Mouse (Mus musculus) T-helper 17 cell (primary cell): ENCODE data around the gene Gsdma3.

Experiments used
- in situ Hi-C, 2 experiments: fragments of 300-600 bp; cut with MboI, MseI; formaldehyde crosslinking; loops; 1 replicate in 1 of 2; 2 replicates in 1 of 2; pipeline ENCODE4 v1.15.1; 2025; ENCODE audit warnings: high pct_unique_total_duplicates in 2 of 2

Gene Gsdma3

DNA sequence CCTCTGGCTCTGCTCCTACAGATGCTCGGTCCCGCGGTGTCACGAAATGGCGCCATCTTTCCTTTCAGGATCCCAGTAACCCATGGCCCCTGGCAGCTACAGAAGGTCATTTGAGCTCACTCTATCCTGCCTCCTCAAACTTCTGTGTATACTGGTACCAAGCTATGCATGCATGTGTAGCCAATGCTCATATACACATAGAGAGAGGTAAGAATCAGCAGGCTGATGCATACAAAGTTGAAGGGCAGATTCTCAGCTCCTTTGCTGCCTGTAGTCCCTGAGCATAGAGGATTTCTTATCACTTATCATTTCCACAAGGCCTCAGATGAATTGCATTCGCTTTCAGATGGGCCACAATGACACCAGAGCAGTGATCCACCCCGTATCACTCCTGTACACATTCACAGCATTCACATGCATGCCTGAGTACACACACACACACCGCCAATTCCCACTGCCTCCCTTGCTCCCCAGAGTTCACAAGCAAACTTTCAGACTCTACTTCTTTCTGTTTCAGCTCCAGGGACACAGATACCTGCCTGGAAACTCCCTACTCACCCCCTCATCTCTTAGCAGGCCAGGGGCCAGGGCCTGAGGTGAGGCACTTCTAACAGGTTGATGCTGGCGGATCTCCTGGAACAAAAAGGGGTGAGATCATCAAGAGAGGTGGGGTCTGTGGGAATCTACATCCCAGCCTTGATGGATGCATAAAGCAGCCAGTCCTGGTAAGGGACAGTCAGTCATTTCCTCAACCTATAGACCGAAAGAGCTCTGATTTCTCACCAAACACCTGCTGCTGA lies at the start of gene Gsdma3, which contains the start of gene Gm12355:
TSS of gene Gsdma3 (plus strand) at position 750 of the 800 bp plus-strand sequence.
TSS of gene Gm12355 (minus strand) at position 51 of the 800 bp plus-strand sequence.
- in situ Hi-C loops: loop anchor here in 1 of 2 experiments (25.0 kb wide), 2 partner anchors 189 to 1239 kb away; partner anchors contain the start of genes Grb7 and Mien1

GRCm38 (mm10) chr11:98577776-98578175 lies 48.4 kb upstream of the Gsdma3 start:
- in situ Hi-C loops: loop anchor here (5.0 to 25.0 kb wide), 2 partner anchors 95 to 1565 kb away; partner anchors contain the start of gene Sp6 (in 1 of the 2)

GRCm38 (mm10) chr11:98580301-98581121 lies 45.6 kb upstream of the Gsdma3 start:
- in situ Hi-C loops: loop anchor here in 1 of 2 experiments (25.0 kb wide), 1 partner anchor 1568 kb away; the partner anchor contains the start of gene Sp6

GRCm38 (mm10) chr11:98581286-98582029 lies 44.7 kb upstream of the Gsdma3 start:
- in situ Hi-C loops: loop anchor here in 1 of 2 experiments (25.0 kb wide), 1 partner anchor 1569 kb away; the partner anchor contains the start of gene Sp6

DNA sequence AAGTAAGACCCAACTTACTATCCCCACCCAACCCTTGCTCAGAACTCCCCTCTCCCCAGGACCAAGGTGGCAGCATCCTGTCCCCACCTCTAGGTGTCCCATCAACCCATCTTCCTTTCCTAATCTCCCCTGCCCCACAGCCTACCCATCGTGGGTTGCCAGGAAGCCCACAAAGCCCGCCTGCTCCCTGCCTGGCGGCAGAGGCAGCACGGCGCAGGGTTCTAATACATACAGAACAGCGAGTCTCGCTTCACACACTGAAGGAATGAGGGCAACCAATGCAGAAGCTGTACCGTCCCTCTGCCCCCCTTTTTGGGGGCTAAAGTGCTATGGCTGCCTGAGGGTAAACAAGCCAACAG lies 44.2 kb upstream of the Gsdma3 start:
- in situ Hi-C loops: loop anchor here in 1 of 2 experiments (25.0 kb wide), 1 partner anchor 1570 kb away; the partner anchor contains the start of gene Sp6

- in situ Hi-C loops: loop anchor here in 1 of 2 experiments (25.0 kb wide), 1 partner anchor 1570 kb away; the partner anchor contains the start of gene Sp6
Measured at GRCm38 (mm10) chr11:98582551-98583264, 43.5 kb upstream of the Gsdma3 start.

- in situ Hi-C loops: loop anchor here in 1 of 2 experiments (25.0 kb wide), 1 partner anchor 1571 kb away; the partner anchor contains the start of gene Sp6
Measured at GRCm38 (mm10) chr11:98583265-98583552, 43.0 kb upstream of the Gsdma3 start.

- in situ Hi-C loops: loop anchor here in 1 of 2 experiments (25.0 kb wide), 1 partner anchor 1571 kb away; the partner anchor contains the start of gene Sp6
Measured at GRCm38 (mm10) chr11:98583571-98583970, 42.6 kb upstream of the Gsdma3 start.

- in situ Hi-C loops: loop anchor here in 1 of 2 experiments (25.0 kb wide), 1 partner anchor 1572 kb away; the partner anchor contains the start of gene Sp6
Measured at GRCm38 (mm10) chr11:98584146-98584545, 42.0 kb upstream of the Gsdma3 start.

DNA sequence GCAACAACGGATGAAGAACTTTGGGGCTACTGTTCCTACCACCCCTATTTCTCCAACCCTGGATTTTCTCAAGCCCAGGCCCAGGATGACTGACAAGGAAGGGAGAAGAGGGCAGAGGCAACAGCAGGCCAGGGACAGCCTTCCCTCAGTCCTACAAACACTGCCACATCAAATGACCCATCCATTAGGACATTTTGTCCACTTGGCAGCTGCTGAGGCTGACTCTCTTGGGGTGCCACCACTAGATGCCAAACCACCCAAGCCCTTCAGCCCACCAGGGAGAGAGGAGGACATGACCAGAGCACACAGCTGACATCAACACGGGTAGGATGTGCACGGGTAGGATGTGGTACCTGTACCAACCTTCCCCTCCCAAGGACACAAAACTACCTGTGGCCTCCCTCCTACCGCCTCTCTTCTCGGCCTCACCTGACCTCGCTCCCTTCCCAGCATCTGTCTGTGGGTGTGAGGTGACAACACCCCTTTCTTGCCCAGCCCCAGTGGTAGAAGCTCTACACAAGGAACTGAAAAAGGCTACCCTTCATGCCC lies 41.5 kb upstream of the Gsdma3 start:
- in situ Hi-C loops: loop anchor here in 1 of 2 experiments (25.0 kb wide), 1 partner anchor 1572 kb away; the partner anchor contains the start of gene Sp6

DNA sequence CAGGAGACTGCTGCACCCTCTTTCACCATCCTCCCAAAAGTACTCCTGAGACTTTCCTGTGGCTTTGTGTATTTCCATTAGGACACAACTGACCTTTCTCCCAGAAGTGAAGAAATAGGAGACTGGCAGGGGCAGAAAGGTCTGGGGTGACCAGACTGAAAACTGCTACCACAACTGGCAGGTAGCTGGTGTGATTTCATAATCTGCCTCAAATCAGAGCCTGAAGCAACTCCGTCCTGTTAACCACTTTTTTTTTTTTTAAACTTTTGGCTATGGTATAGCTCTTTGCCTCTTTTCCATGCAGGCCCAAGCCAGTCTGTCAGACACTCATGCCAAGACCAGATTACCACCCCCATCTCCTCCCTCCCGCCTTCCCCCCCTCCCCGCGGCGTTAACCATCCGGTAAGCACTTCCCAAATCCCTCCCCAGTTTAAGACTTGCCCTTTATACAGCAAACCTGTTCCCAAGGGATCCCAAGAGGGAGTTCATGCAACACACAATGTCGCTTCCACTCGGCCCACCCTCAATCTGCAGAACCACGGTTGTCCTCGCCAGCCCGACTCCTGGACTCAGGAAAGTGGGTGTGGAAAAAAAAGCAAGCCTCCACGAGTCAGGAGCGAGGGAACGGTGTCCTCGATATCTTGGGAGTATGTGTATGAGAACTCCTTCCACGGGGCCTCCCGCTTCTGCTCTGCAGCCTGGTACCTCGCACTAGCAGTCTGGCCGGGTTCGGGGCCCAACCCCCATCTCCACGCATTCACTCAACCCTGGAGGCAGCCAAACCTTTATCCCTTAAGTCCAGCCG lies 39.9 kb upstream of the Gsdma3 start:
- in situ Hi-C loops: loop anchor here in 1 of 2 experiments (25.0 kb wide), 1 partner anchor 1574 kb away; the partner anchor contains the start of gene Sp6

- in situ Hi-C loops: loop anchor here in 1 of 2 experiments (25.0 kb wide), 1 partner anchor 1575 kb away; the partner anchor contains the start of gene Sp6
Measured at GRCm38 (mm10) chr11:98586892-98587563, 39.1 kb upstream of the Gsdma3 start, which contains the start of gene Ormdl3. Gene Ormdl3 (minus strand): TSS chr11:98587368.

DNA sequence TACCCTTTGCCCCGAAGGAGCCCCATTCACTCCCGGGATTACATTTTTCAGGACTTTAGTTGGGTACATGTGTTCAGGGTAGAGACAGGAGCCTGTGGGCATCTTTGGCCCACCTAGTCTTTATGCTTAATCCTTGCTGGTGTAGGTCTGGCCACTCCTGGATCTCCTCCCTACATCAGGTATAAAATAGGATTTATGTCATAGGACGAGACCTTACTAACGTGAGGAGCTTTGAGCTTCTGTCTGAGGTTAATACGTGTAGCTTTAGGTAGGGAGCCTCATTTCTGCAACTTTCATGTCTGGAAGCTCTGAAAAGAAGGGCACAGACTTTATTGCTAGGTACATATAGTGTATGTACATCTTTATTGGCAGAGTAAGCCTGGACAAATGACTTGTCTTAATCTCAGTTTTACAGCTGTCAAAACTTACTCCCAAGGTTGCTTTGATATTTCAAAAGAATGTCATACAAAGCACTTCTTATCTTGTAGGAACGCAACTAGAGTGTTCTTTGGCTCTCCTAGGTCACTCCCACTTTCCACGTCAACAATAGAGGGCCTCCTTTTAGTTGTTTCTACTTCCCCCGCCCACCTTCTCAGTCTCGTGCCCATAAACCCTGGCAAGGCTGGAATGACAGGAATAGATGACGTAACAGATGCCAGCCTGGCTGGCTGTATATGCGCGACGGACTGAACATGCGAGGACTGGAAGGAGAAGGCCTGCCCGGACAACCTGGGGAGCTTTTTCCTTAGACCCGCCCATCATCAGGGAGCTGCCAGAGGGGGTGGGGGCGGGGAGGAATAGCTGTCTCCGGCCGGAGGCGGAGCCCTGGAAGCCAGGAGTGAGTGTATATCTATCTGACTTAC lies 38.2 kb upstream of the Gsdma3 start:
- in situ Hi-C loops: loop anchor here in 1 of 2 experiments (25.0 kb wide), 1 partner anchor 1576 kb away; the partner anchor contains the start of gene Sp6

DNA sequence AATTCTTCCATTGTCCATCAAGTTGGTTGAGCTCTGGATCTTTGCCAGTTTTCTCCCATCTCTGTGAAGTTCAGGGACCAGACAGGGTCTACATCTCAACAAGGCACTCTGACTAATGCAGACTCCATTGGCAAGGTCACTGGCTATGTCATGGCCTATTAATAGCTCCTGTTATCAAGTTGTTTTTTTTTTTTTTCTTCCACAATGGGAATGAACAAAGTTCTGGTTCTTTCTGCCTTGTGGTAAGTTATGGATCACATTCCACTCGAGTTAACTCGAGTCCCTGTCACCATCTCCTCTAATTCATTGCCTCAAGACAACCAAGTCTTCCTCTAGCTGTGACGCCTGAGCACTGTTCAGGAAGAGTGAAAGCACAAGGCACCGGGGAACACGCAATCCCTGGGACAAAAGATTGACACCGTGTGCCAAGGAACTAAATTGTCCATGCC lies 37.3 kb upstream of the Gsdma3 start:
- in situ Hi-C loops: loop anchor here in 1 of 2 experiments (25.0 kb wide), 1 partner anchor 1577 kb away; the partner anchor contains the start of gene Sp6

- in situ Hi-C loops: loop anchor here in 1 of 2 experiments (25.0 kb wide), 1 partner anchor 1577 kb away; the partner anchor contains the start of gene Sp6
Measured at GRCm38 (mm10) chr11:98589306-98589705, 36.9 kb upstream of the Gsdma3 start.

DNA sequence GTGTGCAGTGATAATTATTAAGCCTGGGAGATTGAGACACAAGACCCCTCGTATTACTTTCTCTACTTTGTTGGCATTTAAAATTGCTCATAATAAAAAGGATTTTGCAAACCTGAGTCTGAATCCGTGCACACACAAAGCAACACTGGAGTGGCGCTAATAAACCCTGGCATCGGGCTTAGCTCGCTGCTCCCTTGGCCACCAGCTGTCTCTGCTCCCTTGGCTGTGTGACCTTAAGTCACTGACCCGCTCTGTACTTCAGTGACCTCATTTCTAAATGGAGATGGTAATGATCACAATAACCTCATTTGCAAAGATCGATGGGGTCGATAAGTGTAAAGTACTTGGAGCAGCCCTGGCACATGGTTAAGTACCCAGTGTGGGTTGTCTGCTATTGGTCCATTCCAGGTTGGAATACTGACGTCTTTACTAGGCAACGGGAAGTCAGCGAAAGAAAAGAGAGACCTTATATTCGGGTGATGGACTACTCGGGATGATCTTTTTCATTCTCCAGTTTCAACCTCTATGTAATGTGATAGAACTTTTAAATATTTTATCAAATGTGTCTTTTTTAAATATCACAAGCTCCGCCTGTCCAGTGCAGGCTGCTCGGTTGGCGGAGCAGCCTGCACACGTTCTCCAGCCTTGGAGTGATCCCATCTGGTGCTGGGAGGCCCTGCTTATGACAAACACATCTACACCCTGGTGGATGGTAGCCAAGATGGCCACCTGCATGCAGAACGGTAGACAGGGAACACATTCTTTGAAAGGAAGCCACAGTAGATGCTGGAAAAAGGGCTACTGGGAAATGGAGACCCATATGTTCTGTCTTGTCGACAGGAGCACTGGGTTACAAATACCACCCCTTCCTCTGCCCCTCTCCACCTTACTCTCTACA lies 35.4 kb upstream of the Gsdma3 start:
- in situ Hi-C loops: loop anchor here in 1 of 2 experiments (25.0 kb wide), 1 partner anchor 1578 kb away; the partner anchor contains the start of gene Sp6
